Mouse (Mus musculus) neural tube, embryonic 13.5 days (tissue): ENCODE measurements around the gene Cenpa. TPM values are rescaled to one million over a fixed set of nuclear protein-coding genes. Genes with fewer than 3 reads are reported as not detected.

Experiments
- ATAC-seq: fragments of 200-750 bp; cut with Nextera tagmentation; 2 replicates; pipeline ENCODE4 v1.8.0; 2017; ENCODE audit warnings: low read depth, mild to moderate bottlenecking, moderate TSS enrichment, moderate library complexity
- H3K27ac ChIP-seq: fragments of 300-500 bp; sonication (generic); replicated peaks from 2 replicates; pipeline ENCODE4 v1.5.1; 2015; ENCODE audit warnings: moderate library complexity, mild to moderate bottlenecking, inconsistent platforms
- H3K27me3 ChIP-seq: fragments of 300-500 bp; sonication (generic); 2 replicates; pipeline ENCODE4 v1.6.1; 2015; ENCODE audit warnings: mild to moderate bottlenecking, inconsistent platforms
- H3K36me3 ChIP-seq: fragments of 300-500 bp; sonication (generic); 2 replicates; pipeline ENCODE4 v1.6.1; 2015; ENCODE audit warnings: mild to moderate bottlenecking, inconsistent platforms
- H3K4me1 ChIP-seq: fragments of 300-500 bp; sonication (generic); replicated peaks from 2 replicates; pipeline ENCODE4 v1.6.1; 2015; ENCODE audit warnings: inconsistent platforms
- H3K4me2 ChIP-seq: fragments of 300-500 bp; sonication (generic); 2 replicates; pipeline ENCODE4 v1.6.1; 2015; ENCODE audit warnings: inconsistent platforms, mild to moderate bottlenecking, moderate library complexity
- H3K4me3 ChIP-seq: fragments of 300-500 bp; sonication (generic); 2 replicates; pipeline ENCODE4 v1.5.1; 2015; ENCODE audit warnings: mild to moderate bottlenecking, inconsistent platforms
- H3K9ac ChIP-seq: fragments of 300-500 bp; sonication (generic); 2 replicates; pipeline ENCODE4 v1.6.1; 2015; ENCODE audit warnings: moderate library complexity, mild to moderate bottlenecking, inconsistent platforms
- H3K9me3 ChIP-seq: fragments of 300-500 bp; sonication (generic); 2 replicates; pipeline ENCODE4 v1.6.1; 2016; ENCODE audit warnings: inconsistent platforms
- WGBS: fragments of 180-500 bp; shearing (Covaris S2); methylation state at CpG from one replicate; pipeline ENCODE4 v1.1.7; 2015; 5-methylcytosine and 5-hydroxymethylcytosine counted together
- polyA plus RNA-seq: library from polyadenylated mRNA; unstranded; fragments of >200 nt; fragmentation: Nextera tagmentation; extraction: Ambion mirVana; gene quantifications from 2 replicates; pipeline ENCODE4 v1.2.1, GENCODE M21; 2015

Gene Cenpa
- polyA plus RNA-seq, 1 experiment from 2014 or later = 60.2 TPM

DNA sequence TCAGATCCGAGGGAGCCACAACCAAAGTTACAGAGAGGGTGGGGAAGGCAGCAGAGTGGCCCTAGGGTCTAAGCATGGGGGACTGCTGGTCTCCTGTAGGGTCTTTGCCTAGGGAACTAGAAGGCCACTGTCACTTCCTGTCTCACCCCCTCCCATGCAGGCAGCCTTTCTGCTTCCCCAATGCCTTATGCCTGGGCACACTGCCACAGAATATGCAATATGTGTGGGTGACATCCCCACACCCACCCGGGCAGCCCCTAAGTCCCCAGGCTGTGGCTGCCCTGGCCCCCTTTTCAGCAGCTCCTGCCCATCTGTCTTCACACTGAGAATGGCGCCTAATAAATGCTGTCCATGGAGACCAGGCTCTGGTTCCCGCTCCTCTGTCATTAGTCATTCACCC lies 41.7 kb upstream of the Cenpa start:
- H3K27ac ChIP-seq = no peak overlapping the region
- H3K36me3 ChIP-seq = no peaks in the 10 kb centered on the region
- H3K9ac ChIP-seq = no peak overlapping the region
- ATAC-seq = no peak
- no peak overlapping the region for H3K4me2 ChIP-seq
- peaks cover 45% of the 10 kb centered on the region for H3K27me3 ChIP-seq
- 39% methylated on average over 4 of the region's 4 CpGs for WGBS
- no peak overlapping the region for H3K4me3 ChIP-seq
- peaks cover 15% of the 10 kb centered on the region for H3K4me1 ChIP-seq
- H3K9me3 ChIP-seq = no peaks in the 10 kb centered on the region

DNA sequence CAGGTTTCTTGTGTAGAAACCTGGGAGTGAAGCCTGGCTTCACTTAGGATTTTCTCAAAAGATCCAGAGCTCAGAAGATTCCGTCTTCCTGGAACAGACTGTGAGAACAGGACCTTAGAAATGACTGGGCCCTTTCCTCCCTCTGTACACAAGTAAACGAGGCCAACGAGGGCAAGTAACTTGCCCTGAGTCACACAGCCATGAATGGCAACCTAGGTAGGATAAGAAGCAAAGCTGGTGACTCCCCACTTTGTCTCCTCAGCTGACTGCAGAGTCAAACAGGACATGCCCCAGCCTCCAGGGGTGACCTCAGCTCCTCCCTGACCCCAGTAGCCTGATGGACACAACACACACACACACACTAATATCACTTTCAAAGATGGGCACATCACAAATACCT lies 41.2 kb upstream of the Cenpa start:
- WGBS = 82% methylated on average over 3 of the region's 3 CpGs
- Histone ChIP-seq H3K4me2 (no peak overlapping the region), H3K9ac (no peak overlapping the region)

DNA sequence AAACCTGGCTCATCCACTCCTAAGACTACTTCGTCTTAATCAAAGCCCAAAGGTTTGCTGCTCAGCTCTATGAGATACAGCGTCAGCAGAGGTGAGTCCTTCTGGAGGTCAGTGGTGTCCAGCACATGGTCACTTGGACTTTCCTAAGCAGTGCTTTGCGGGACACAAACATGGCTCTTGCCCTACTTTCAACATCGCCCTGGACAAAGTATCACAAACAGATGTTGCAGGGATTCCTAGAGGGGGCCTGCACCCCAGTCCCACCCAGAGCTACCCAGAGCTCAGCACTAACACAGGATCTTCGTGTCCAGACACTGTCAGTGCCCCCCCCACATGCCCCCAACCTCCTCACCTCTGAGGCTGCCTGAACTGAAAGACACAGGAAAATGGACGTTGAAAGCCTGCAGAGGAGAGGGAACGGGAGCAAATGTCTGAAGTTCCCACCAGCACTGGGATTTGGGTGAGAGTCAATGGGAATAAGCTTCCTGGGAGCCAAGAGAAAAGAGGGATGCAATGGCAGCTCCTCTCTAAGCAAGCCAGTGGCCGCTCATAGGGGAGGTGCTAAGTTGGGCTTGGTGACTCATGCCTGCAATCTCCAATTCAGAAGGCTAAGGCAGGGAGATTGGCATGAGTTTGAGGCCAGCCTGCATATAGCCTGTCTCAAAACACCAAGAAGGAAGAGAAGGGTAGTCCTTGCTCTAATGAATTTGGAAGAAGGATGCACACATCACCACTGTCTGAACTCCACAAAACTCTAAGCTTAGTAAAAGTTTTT lies 40.1 kb upstream of the Cenpa start:
- Histone ChIP-seq H3K4me1 (peaks cover 15% of the 10 kb centered on the region), H3K9me3 (no peaks in the 10 kb centered on the region), H3K4me3 (no peak overlapping the region), H3K9ac (no peak overlapping the region), H3K27me3 (peaks cover 33% of the 10 kb centered on the region), H3K27ac (no peak overlapping the region), H3K4me2 (no peak overlapping the region), H3K36me3 (no peaks in the 10 kb centered on the region)
- WGBS = 82% methylated on average over 8 of the region's 8 CpGs
- ATAC-seq = no peak

More for the DNA sequence above, 41.2 kb upstream of the Cenpa start:
- Histone ChIP-seq H3K36me3 (no peaks in the 10 kb centered on the region), H3K9me3 (no peaks in the 10 kb centered on the region), H3K4me1 (peaks cover 15% of the 10 kb centered on the region), H3K4me3 (no peak overlapping the region), H3K27ac (no peak overlapping the region), H3K27me3 (peaks cover 44% of the 10 kb centered on the region)
- ATAC-seq = no peak

DNA sequence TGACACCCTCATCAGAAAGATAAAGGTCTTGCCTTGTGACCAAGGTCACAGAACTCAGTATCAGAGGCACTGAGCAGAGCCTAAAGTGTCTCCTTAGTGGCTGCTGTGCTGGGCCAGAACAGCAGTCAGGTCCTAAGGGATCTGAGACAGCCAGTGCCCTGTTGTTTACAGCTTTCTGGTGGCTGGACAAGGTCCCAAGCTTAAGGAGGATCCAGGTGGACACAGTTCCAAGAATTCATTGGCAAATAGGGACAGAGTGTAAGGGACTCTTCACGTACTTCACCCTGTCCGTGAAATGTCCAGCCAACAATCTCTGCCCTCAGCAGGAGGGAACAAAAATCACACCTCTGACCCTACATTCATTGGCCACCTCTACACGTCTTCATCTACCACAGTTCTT lies 38.1 kb upstream of the Cenpa start:
- H3K4me1 ChIP-seq = no peaks in the 10 kb centered on the region
- ATAC-seq = no peak
- H3K36me3 ChIP-seq = no peaks in the 10 kb centered on the region
- peaks cover 13% of the 10 kb centered on the region; the same call in 1 of the 2 replicates for H3K27me3 ChIP-seq
- H3K9ac ChIP-seq = no peak overlapping the region
- H3K9me3 ChIP-seq = no peaks in the 10 kb centered on the region
- no peak overlapping the region for H3K4me3 ChIP-seq
- WGBS = 78% methylated on average over 3 of the region's 3 CpGs
- H3K27ac ChIP-seq = no peak overlapping the region
- no peak overlapping the region for H3K4me2 ChIP-seq

DNA sequence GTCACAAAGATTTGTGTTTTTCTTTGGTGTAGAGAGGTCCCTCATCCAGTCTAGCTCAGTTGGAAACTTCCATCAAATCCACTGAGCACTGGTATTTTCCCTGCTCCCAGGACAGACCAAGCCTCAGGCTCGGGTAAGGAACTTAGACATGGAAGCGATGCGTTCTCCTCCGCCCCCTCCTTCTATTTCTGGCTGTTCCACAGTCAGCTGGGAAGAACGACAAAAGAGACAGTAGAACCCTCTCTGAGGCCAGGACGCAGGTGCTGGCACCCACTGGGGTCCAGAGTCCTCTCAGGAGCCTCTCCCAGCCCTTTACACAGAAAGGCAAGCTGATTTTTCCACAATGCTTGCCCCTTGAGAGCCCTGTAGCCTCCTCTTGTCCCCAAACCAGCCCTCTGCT lies 36.2 kb upstream of the Cenpa start:
- no peak overlapping the region for H3K27ac ChIP-seq
- H3K36me3 ChIP-seq = no peaks in the 10 kb centered on the region
- 79% methylated on average over 6 of the region's 6 CpGs for WGBS
- H3K9me3 ChIP-seq = no peaks in the 10 kb centered on the region
- no peak for ATAC-seq
- no peaks in the 10 kb centered on the region for H3K4me1 ChIP-seq
- no peak overlapping the region for H3K4me3 ChIP-seq
- H3K27me3 ChIP-seq = no peaks in the 10 kb centered on the region
- H3K4me2 ChIP-seq = no peak overlapping the region
- no peak overlapping the region for H3K9ac ChIP-seq

DNA sequence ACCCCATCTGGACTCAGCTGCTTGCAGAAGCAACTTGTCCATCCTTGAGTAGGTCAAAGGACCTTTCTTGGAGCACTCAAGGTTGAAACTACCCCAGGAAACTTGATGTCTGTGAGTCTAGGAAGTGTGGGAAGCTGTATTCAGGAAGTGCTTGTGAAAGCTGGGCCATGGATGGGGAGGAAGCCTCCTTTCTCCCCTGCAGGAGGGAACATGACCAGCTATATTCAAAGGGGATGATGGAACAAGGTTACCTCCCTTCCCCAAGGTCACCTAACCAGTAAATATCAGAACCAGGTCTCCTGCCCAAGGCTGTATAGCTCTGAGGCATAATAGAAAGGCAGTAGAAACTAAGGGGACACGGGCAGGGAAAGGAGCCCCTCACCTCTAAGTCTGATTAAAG lies 34.4 kb upstream of the Cenpa start:
- Histone ChIP-seq H3K4me1 (no peaks in the 10 kb centered on the region), H3K27me3 (no peaks in the 10 kb centered on the region), H3K27ac (no peak overlapping the region), H3K36me3 (no peaks in the 10 kb centered on the region), H3K9ac (no peak overlapping the region), H3K4me2 (no peak overlapping the region), H3K4me3 (no peak overlapping the region), H3K9me3 (no peaks in the 10 kb centered on the region)
- no peak for ATAC-seq
- WGBS = 81% methylated on average over 1 of the region's 1 CpGs

DNA sequence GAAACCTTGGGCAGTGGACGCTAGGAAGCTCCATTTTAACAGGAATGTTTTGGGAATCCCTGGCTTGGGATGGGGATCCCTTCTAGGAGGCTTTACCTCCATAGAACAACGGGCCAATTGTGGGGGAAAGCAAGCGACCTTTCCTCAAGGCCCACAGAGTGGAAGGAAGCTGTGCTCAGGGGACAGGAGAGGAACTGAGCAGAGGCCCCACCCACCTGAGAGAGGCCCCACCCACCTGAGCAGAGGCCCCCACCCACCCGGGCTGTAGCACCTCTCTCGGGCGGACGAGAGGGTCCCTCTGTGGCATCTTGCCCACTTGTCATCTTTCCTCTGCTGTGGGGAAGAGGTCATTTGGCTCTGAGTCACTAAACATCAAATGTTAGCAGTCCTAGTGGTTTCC lies 29.6 kb upstream of the Cenpa start:
- no peak for ATAC-seq
- Histone ChIP-seq H3K36me3 (no peaks in the 10 kb centered on the region), H3K9ac (no peak overlapping the region), H3K9me3 (no peaks in the 10 kb centered on the region), H3K27me3 (0 out of 2 replicates have a peak, but pooled peaks cover 3% of the 10 kb centered on the region), H3K4me1 (no peaks in the 10 kb centered on the region), H3K4me2 (no peak overlapping the region), H3K4me3 (no peak overlapping the region), H3K27ac (no peak overlapping the region)
- 55% methylated on average over 7 of the region's 7 CpGs for WGBS

DNA sequence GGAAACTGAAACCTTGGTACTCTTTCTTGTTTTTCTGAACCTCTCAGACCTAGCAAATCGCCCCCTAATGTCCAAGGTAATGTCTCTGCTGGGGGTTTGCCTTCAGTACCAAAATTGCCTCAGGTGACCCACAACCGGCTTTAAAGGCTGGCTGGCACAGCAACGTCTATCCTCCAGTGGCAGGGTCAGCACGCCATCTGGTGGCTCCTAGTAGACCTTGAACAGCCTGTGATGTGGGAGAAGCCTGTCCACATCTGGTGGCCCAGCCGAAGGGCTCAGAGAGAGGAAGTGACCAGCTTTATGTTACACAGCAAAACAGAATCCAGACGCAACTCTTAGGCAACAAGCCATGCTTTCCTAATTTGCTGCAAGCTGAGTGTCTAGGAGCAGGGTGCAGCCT lies 28.5 kb upstream of the Cenpa start:
- 4% methylated on average over 6 of the region's 6 CpGs for WGBS

DNA sequence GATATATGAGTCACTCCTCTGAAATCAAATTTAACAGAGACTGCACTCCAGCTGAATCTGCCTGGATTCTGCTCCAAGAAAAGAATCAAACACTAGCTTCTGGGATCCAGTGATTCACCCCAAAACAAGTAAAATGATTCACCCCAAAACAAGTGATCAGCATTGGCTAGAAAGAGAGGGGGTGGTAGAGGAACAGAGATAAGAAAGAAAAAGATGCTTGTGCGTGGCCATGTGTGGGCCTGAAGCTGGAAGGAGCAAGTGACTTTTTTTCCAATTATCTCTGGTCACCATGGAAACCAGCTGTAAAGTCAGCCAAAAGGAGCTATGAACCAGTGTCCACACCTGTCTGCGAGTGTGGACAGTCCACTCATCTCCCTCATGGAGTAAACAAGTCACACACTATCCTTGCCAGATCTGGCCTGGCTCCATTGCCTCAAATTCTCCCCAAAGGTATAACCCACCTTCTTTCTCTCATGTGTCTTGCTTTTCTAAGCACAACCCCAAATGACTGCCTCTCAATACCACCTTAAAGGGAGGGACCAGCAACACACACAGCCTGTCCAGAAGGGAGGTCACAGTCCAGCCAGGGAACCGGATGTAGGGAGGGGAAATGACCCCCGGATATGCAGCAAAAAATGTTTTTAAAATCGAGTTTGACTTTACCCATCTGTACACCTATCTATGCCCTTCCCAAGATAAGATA lies 22.9 kb upstream of the Cenpa start:
- H3K4me3 ChIP-seq = no peak overlapping the region
- H3K9ac ChIP-seq = no peak overlapping the region
- peaks cover 14% of the 10 kb centered on the region for H3K4me1 ChIP-seq
- H3K9me3 ChIP-seq = no peaks in the 10 kb centered on the region
- no peaks in the 10 kb centered on the region for H3K36me3 ChIP-seq
- H3K27me3 ChIP-seq = no peaks in the 10 kb centered on the region
- no peak overlapping the region for H3K27ac ChIP-seq
- ATAC-seq = no peak
- H3K4me2 ChIP-seq = no peak overlapping the region
- WGBS = 66% methylated on average over 5 of the region's 5 CpGs

More for the DNA sequence above, 28.5 kb upstream of the Cenpa start:
- 0 out of 2 replicates have a peak, but pooled peaks have one; percentile 67 for ATAC-seq
- no peak overlapping the region for H3K9ac ChIP-seq
- H3K9me3 ChIP-seq = no peaks in the 10 kb centered on the region
- no peak overlapping the region for H3K4me2 ChIP-seq
- H3K27me3 ChIP-seq = 0 out of 2 replicates have a peak, but pooled peaks cover 3% of the 10 kb centered on the region
- H3K4me1 ChIP-seq = no peaks in the 10 kb centered on the region
- H3K4me3 ChIP-seq = no peak overlapping the region
- no peak overlapping the region for H3K27ac ChIP-seq
- no peaks in the 10 kb centered on the region for H3K36me3 ChIP-seq

DNA sequence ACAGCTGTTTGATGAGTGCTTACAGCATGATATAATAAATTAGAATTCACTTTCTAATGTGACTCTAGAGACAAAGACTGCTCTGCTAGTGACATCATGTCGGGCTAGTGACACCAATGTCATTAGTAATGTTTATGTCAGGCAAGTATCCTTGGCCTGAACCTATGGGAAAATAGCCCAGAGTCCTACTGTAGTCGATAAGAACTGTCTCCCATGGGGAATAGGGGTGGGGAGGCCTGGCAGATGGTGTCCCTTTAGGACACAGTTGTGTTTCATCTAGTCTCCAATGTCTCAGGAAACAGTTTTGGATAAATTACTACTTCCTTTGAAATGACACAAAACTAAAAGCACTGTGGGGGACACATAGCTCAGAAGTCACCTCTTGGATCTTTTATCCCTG lies 20.5 kb upstream of the Cenpa start:
- Histone ChIP-seq H3K27me3 (no peaks in the 10 kb centered on the region), H3K9me3 (no peaks in the 10 kb centered on the region), H3K27ac (no peak overlapping the region), H3K4me1 (peaks cover 23% of the 10 kb centered on the region), H3K9ac (no peak overlapping the region), H3K36me3 (no peaks in the 10 kb centered on the region), H3K4me3 (no peak overlapping the region), H3K4me2 (no peak overlapping the region)
- 68% methylated on average over 2 of the region's 2 CpGs for WGBS
- ATAC-seq = no peak

DNA sequence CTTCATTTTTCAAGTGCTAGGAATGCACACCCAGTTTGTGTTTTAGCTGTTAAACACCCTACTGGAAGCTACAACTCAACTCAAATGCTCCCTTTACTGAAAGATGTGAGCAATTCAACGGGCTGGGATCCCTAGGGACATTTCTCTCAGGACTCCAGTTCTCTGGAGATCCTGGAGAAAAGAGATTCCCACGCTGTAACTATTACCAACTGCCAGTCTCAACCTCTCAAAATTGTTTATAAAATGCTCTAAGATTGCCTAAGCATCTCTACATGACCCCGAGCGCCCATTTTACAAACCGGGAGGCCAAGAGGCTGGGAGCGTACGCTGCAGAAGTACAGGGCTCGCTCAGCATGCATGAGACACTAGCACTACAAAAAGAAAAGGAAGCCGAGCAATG lies 19.2 kb upstream of the Cenpa start:
- peak overlapping the region; percentile 98 for H3K4me2 ChIP-seq
- peak overlapping the region; percentile 91 for H3K4me3 ChIP-seq
- peak overlapping the region; percentile 71 for H3K27ac ChIP-seq
- H3K36me3 ChIP-seq = peaks cover 11% of the 10 kb centered on the region
- H3K27me3 ChIP-seq = no peaks in the 10 kb centered on the region
- 14% methylated on average over 9 of the region's 9 CpGs for WGBS
- peak; percentile 40; the same call in 1 of the 2 replicates for ATAC-seq
- peak overlapping the region; percentile 89 for H3K9ac ChIP-seq
- peaks cover 23% of the 10 kb centered on the region for H3K4me1 ChIP-seq
- no peaks in the 10 kb centered on the region for H3K9me3 ChIP-seq

DNA sequence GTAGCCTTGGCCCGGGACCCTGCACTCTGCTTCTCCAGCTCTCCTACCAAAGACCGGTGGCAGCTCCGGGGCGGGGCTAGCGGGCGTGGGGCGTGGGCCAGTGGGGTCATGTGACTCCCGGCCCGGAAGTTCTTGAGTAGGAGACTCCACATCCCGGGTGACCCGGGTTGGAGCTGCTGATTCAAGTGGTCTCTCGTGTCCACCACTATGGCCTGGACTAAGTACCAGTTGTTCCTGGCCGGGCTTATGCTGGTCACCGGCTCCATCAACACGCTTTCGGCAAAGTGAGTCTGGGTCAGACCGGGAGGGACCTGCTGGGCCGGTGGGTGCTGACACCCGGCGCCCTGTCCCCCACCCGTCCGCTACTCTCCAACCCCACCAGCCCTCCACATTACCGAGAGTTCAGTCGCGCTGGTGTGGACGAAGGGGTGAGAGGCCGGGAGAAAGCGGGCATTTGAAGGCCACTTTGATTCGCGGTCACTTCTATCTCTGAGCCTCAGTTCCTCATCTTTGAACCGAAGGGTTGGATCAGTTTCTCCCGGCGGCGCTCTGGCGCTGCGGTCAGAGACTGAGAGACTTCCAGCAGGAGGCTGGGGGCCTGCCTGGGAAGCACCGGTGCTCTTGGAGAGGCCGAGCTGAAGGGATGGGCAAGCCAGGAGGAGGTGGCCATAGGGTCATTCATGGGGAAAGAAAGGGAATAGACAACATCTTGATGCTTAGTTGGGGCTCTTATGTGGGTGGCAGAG lies 18.6 kb upstream of the Cenpa start, which contains the start of gene Slc35f6:
Slc35f6 (plus strand) TSS at position 119 of the 746 bp plus-strand sequence.
- H3K27me3 ChIP-seq = no peaks in the 10 kb centered on the region
- H3K9ac ChIP-seq = peak within 1 kb of the TSS; percentile 89
- H3K4me1 ChIP-seq = peaks cover 23% of the 10 kb centered on the region
- under 1% methylated on average over 38 of the region's 38 CpGs for WGBS
- H3K27ac ChIP-seq = peak within 1 kb of the TSS; percentile 71
- peak; percentile 94 for ATAC-seq
- no peaks in the 10 kb centered on the region for H3K9me3 ChIP-seq
- peak within 1 kb of the TSS; percentile 91 for H3K4me3 ChIP-seq
- peaks cover 16% of the 10 kb centered on the region for H3K36me3 ChIP-seq
- peak within 1 kb of the TSS; percentile 98 for H3K4me2 ChIP-seq
